Mouse (Mus musculus) thymus, adult 2 months (tissue): ENCODE results near the gene Dad1. TPM values are rescaled to one million over a fixed set of nuclear protein-coding genes. Genes with fewer than 3 reads are reported as not detected.
A peak's percentile ranks its signal among the peaks of the same experiment; 100 is the strongest.

Experiments
- DNase-seq: peaks from one replicate; pipeline ENCODE4 v3.0.0; 2021
- H3K27ac ChIP-seq: fragments of 200-500 bp; 2 replicates; pipeline ENCODE4 v1.5.1; 2012; ENCODE audit warnings: low read length, control low read depth; ENCODE audit not compliant: control insufficient read depth, insufficient read depth
- H3K27me3 ChIP-seq: fragments of 200-500 bp; 2 replicates; pipeline ENCODE4 v1.6.1; 2012; ENCODE audit warnings: mild to moderate bottlenecking, low read length, moderate library complexity, mixed read lengths; ENCODE audit not compliant: control insufficient read depth, insufficient read depth
- H3K36me3 ChIP-seq: fragments of 200-500 bp; 2 replicates; pipeline ENCODE4 v1.6.1; 2012; ENCODE audit warnings: mild to moderate bottlenecking, low read length, moderate library complexity; ENCODE audit not compliant: control insufficient read depth, insufficient read depth
- H3K4me1 ChIP-seq: fragments of 200-500 bp; replicated peaks from 2 replicates; pipeline ENCODE4 v1.6.1; 2012; ENCODE audit warnings: low read length; ENCODE audit not compliant: control insufficient read depth, insufficient read depth
- H3K4me3 ChIP-seq: fragments of 200-500 bp; 2 replicates; pipeline ENCODE4 v1.5.1; 2012; ENCODE audit warnings: mild to moderate bottlenecking, low read length, control low read depth, moderate library complexity; ENCODE audit not compliant: control insufficient read depth, insufficient read depth
- CTCF ChIP-seq: fragments of 200-500 bp; IDR thresholded peaks from 2 replicates; pipeline ENCODE4 v1.5.1; 2012; ENCODE audit warnings: mild to moderate bottlenecking, control low read depth, low read length, moderate library complexity, borderline replicate concordance; ENCODE audit not compliant: control insufficient read depth, poor library complexity, insufficient read depth; ENCODE audit errors: extremely low read depth
- POLR2A ChIP-seq: fragments of 200-500 bp; IDR thresholded peaks from 2 replicates; pipeline ENCODE4 v1.6.1; 2012; ENCODE audit warnings: mild to moderate bottlenecking, low read length, control low read depth, moderate library complexity; ENCODE audit not compliant: control insufficient read depth, poor library complexity, insufficient read depth; ENCODE audit errors: extremely low read depth
- WGBS: fragments of 180-500 bp; shearing (Covaris S2); methylation state at CpG from one replicate; pipeline ENCODE4 v1.1.7; 2018; 5-methylcytosine and 5-hydroxymethylcytosine counted together
- polyA plus RNA-seq: library from polyadenylated mRNA; depleted of rRNA; stranded (reverse); fragments of >200 nt; gene quantifications from 2 replicates; pipeline ENCODE4 v1.2.3, GENCODE M21; 2012

Dad1 gene
- polyA plus RNA-seq, 1 experiment: 641 TPM

GRCm38 (mm10) chr14:54195838-54196423, 58.0 kb downstream of the Dad1 start:
- Histone ChIP-seq H3K4me3 (peak overlapping the region; percentile 38), H3K36me3 (peaks cover 83% of the 10 kb centered on the region), H3K4me1 (peaks cover 46% of the 10 kb centered on the region), H3K27ac (peak overlapping the region; percentile 77), H3K27me3 (no peaks in the 10 kb centered on the region)
- no peak for DNase-seq
- 93% methylated on average over 6 of the region's 6 CpGs for WGBS
- TF ChIP-seq CTCF: no peak
- no peak for TF ChIP-seq POLR2A

- WGBS: 89% methylated on average over 9 of the region's 9 CpGs
- no peak for TF ChIP-seq POLR2A
- no peak for TF ChIP-seq CTCF
- peaks cover 81% of the 10 kb centered on the region for H3K36me3 ChIP-seq
- H3K4me1 ChIP-seq: peaks cover 50% of the 10 kb centered on the region
- DNase-seq: no peak
- peak overlapping the region; percentile 86 for H3K27ac ChIP-seq
- peak overlapping the region; percentile 23 for H3K4me3 ChIP-seq
- H3K27me3 ChIP-seq: no peaks in the 10 kb centered on the region
Measured at GRCm38 (mm10) chr14:54193354-54194133, 60.4 kb downstream of the Dad1 start.

GRCm38 (mm10) chr14:54192462-54192847, 61.4 kb downstream of the Dad1 start:
- H3K4me3 ChIP-seq: no peak overlapping the region
- H3K4me1 ChIP-seq: peaks cover 47% of the 10 kb centered on the region
- no peak for TF ChIP-seq CTCF
- TF ChIP-seq POLR2A: no peak
- peaks cover 81% of the 10 kb centered on the region for H3K36me3 ChIP-seq
- 82% methylated on average over 3 of the region's 3 CpGs for WGBS
- DNase-seq: no peak
- H3K27ac ChIP-seq: peak overlapping the region; percentile 59
- no peaks in the 10 kb centered on the region for H3K27me3 ChIP-seq

- WGBS: 90% methylated on average over 18 of the region's 18 CpGs
- peak overlapping the region; percentile 64 for H3K27ac ChIP-seq
- H3K4me3 ChIP-seq: peak overlapping the region; percentile 16
- no peak for TF ChIP-seq CTCF
- no peak for TF ChIP-seq POLR2A
- no peak for DNase-seq
- H3K4me1 ChIP-seq: peaks cover 48% of the 10 kb centered on the region
- H3K27me3 ChIP-seq: no peaks in the 10 kb centered on the region
- peaks cover 81% of the 10 kb centered on the region for H3K36me3 ChIP-seq
Measured at GRCm38 (mm10) chr14:54191594-54192461, 62.1 kb downstream of the Dad1 start.

- no peaks in the 10 kb centered on the region for H3K27me3 ChIP-seq
- H3K4me3 ChIP-seq: peak overlapping the region; percentile 29
- DNase-seq: no peak
- peaks cover 78% of the 10 kb centered on the region for H3K36me3 ChIP-seq
- peak overlapping the region; percentile 57 for H3K27ac ChIP-seq
- H3K4me1 ChIP-seq: peaks cover 53% of the 10 kb centered on the region
- no peak for TF ChIP-seq CTCF
- no peak for TF ChIP-seq POLR2A
- WGBS: 85% methylated on average over 4 of the region's 4 CpGs
Measured at GRCm38 (mm10) chr14:54191026-54191390, 62.9 kb downstream of the Dad1 start.
